Mouse (Mus musculus): ENCODE results near the gene Galk1. TPM values are rescaled to one million over a fixed set of nuclear protein-coding genes. Genes with fewer than 3 reads are reported as not detected.

Galk1 gene
- polyA plus RNA-seq, 1 experiment = 39.2 TPM

GRCm38 (mm10) chr11:116049610-116050009 is 37.1 kb upstream of the Galk1 start:
- TF ChIP-seq POLR2A (IDR thresholded peaks at IDR 0.05; ENCODE audit: borderline replicate concordance, extremely low read depth, insufficient read depth, insufficient read length, poor library complexity, severe bottlenecking) (no peak), CTCF (IDR thresholded peaks at IDR 0.05; ENCODE audit: borderline replicate concordance, extremely low read depth, insufficient read depth, insufficient read length) (no peak)

GRCm38 (mm10) chr11:116045173-116045572 is 32.7 kb upstream of the Galk1 start:
- no peak for DNase-seq (ENCODE audit: low read depth)
- TF ChIP-seq CTCF (IDR thresholded peaks at IDR 0.05; ENCODE audit: borderline replicate concordance, extremely low read depth, insufficient read depth, insufficient read length) (no peak), POLR2A (IDR thresholded peaks at IDR 0.05; ENCODE audit: borderline replicate concordance, extremely low read depth, insufficient read depth, insufficient read length, poor library complexity, severe bottlenecking) (no peak)

More at GRCm38 (mm10) chr11:116049610-116050009, 37.1 kb upstream of the Galk1 start:
- no peak for DNase-seq (ENCODE audit: low read depth)

GRCm38 (mm10) chr11:116043286-116043685 is 30.8 kb upstream of the Galk1 start:
- TF ChIP-seq POLR2A (IDR thresholded peaks at IDR 0.05; ENCODE audit: borderline replicate concordance, extremely low read depth, insufficient read depth, insufficient read length, poor library complexity, severe bottlenecking) (no peak), CTCF (IDR thresholded peaks at IDR 0.05; ENCODE audit: borderline replicate concordance, extremely low read depth, insufficient read depth, insufficient read length) (no peak)
- no peak for DNase-seq (ENCODE audit: low read depth)

- no peak for DNase-seq (ENCODE audit: low read depth)
- TF ChIP-seq POLR2A (IDR thresholded peaks at IDR 0.05; ENCODE audit: borderline replicate concordance, extremely low read depth, insufficient read depth, insufficient read length, poor library complexity, severe bottlenecking) = no peak
- TF ChIP-seq CTCF (IDR thresholded peaks at IDR 0.05; ENCODE audit: borderline replicate concordance, extremely low read depth, insufficient read depth, insufficient read length) = no peak
These were observed 30.0 kb upstream of the Galk1 start for GRCm38 (mm10) chr11:116042372-116043138.

- TF ChIP-seq CTCF (IDR thresholded peaks at IDR 0.05; ENCODE audit: borderline replicate concordance, extremely low read depth, insufficient read depth, insufficient read length) (no peak; the same call in 1 of the 2 replicates), POLR2A (IDR thresholded peaks at IDR 0.05; ENCODE audit: borderline replicate concordance, extremely low read depth, insufficient read depth, insufficient read length, poor library complexity, severe bottlenecking) (no peak)
These were observed 29.3 kb upstream of the Galk1 start for GRCm38 (mm10) chr11:116041833-116042232.

GRCm38 (mm10) chr11:116040593-116040992 is 28.1 kb upstream of the Galk1 start:
- TF ChIP-seq CTCF (IDR thresholded peaks at IDR 0.05; ENCODE audit: borderline replicate concordance, extremely low read depth, insufficient read depth, insufficient read length) (no peak), POLR2A (IDR thresholded peaks at IDR 0.05; ENCODE audit: borderline replicate concordance, extremely low read depth, insufficient read depth, insufficient read length, poor library complexity, severe bottlenecking) (no peak)
- DNase-seq (ENCODE audit: low read depth) = no peak

More at GRCm38 (mm10) chr11:116041833-116042232, 29.3 kb upstream of the Galk1 start:
- DNase-seq (ENCODE audit: low read depth) = no peak

- no peak for DNase-seq (ENCODE audit: low read depth)
- TF ChIP-seq POLR2A (IDR thresholded peaks at IDR 0.05; ENCODE audit: borderline replicate concordance, extremely low read depth, insufficient read depth, insufficient read length, poor library complexity, severe bottlenecking) (no peak), CTCF (IDR thresholded peaks at IDR 0.05; ENCODE audit: borderline replicate concordance, extremely low read depth, insufficient read depth, insufficient read length) (no peak)
These were observed 25.3 kb upstream of the Galk1 start for GRCm38 (mm10) chr11:116037826-116038225.

GRCm38 (mm10) chr11:116036671-116037070 is 24.2 kb upstream of the Galk1 start:
- DNase-seq (ENCODE audit: low read depth) = no peak
- TF ChIP-seq CTCF (IDR thresholded peaks at IDR 0.05; ENCODE audit: borderline replicate concordance, extremely low read depth, insufficient read depth, insufficient read length) (no peak), POLR2A (IDR thresholded peaks at IDR 0.05; ENCODE audit: borderline replicate concordance, extremely low read depth, insufficient read depth, insufficient read length, poor library complexity, severe bottlenecking) (no peak)

- TF ChIP-seq CTCF (IDR thresholded peaks at IDR 0.05; ENCODE audit: borderline replicate concordance, extremely low read depth, insufficient read depth, insufficient read length) (no peak), POLR2A (IDR thresholded peaks at IDR 0.05; ENCODE audit: borderline replicate concordance, extremely low read depth, insufficient read depth, insufficient read length, poor library complexity, severe bottlenecking) (no peak)
- DNase-seq (ENCODE audit: low read depth) = no peak
These were observed 22.1 kb upstream of the Galk1 start for GRCm38 (mm10) chr11:116034584-116034983.

GRCm38 (mm10) chr11:116030898-116031845 is 18.7 kb upstream of the Galk1 start:
- no peak for DNase-seq (ENCODE audit: low read depth)

More at GRCm38 (mm10) chr11:116030898-116031845, 18.7 kb upstream of the Galk1 start:
- no peak for TF ChIP-seq POLR2A (IDR thresholded peaks at IDR 0.05; ENCODE audit: borderline replicate concordance, extremely low read depth, insufficient read depth, insufficient read length, poor library complexity, severe bottlenecking)
- TF ChIP-seq CTCF (IDR thresholded peaks at IDR 0.05; ENCODE audit: borderline replicate concordance, extremely low read depth, insufficient read depth, insufficient read length) = no peak
